Mouse (Mus musculus): Measurements from ENCODE around the gene Abhd12. TPM values are rescaled to one million over a fixed set of nuclear protein-coding genes. Genes with fewer than 3 reads are reported as not detected.

The Abhd12 gene
- polyA plus RNA-seq, 1 experiment from 2014 or later: 63.5 TPM

GRCm38 (mm10) chr2:150818742-150819141 is 85.8 kb downstream of the Abhd12 start:
- Histone ChIP-seq H3K27me3 (no peaks in the 10 kb centered on the region), H3K4me1 (no peaks in the 10 kb centered on the region), H3K4me3 (replicated peaks) (no peak overlapping the region), H3K4me2 (no peak overlapping the region), H3K36me3 (peaks cover 92% of the 10 kb centered on the region), H3K9ac (no peak overlapping the region), H3K27ac (no peak overlapping the region), H3K9me3 (replicated peaks) (no peaks in the 10 kb centered on the region)
- ATAC-seq (replicated peaks; ENCODE audit: low FRiP score): no peak
- WGBS: 79% methylated on average over 8 of the region's 8 CpGs

- no peak overlapping the region for H3K27ac ChIP-seq
- no peak overlapping the region for H3K4me3 ChIP-seq (replicated peaks)
- no peaks in the 10 kb centered on the region for H3K27me3 ChIP-seq
- peaks cover 95% of the 10 kb centered on the region for H3K36me3 ChIP-seq
- no peaks in the 10 kb centered on the region for H3K9me3 ChIP-seq (replicated peaks)
- no peaks in the 10 kb centered on the region for H3K4me1 ChIP-seq
- no peak for ATAC-seq (replicated peaks; ENCODE audit: low FRiP score)
- no peak overlapping the region for H3K4me2 ChIP-seq
- no peak overlapping the region for H3K9ac ChIP-seq
- whole genome bisulfite sequencing: 94% methylated on average over 18 of the region's 18 CpGs
These were observed 87.7 kb downstream of the Abhd12 start for GRCm38 (mm10) chr2:150816676-150817402.

GRCm38 (mm10) chr2:150812816-150813215 is 91.7 kb downstream of the Abhd12 start:
- WGBS: 91% methylated on average over 6 of the region's 6 CpGs
- Histone ChIP-seq H3K4me1 (no peaks in the 10 kb centered on the region), H3K9ac (no peak overlapping the region), H3K4me3 (replicated peaks) (no peak overlapping the region), H3K9me3 (replicated peaks) (no peaks in the 10 kb centered on the region), H3K36me3 (peaks cover 99% of the 10 kb centered on the region), H3K27me3 (no peaks in the 10 kb centered on the region), H3K4me2 (no peak overlapping the region), H3K27ac (no peak overlapping the region)
- ATAC-seq (replicated peaks; ENCODE audit: low FRiP score): no peak

- Histone ChIP-seq H3K36me3 (peaks cover 97% of the 10 kb centered on the region), H3K4me1 (no peaks in the 10 kb centered on the region), H3K27ac (no peak overlapping the region), H3K9me3 (replicated peaks) (no peaks in the 10 kb centered on the region), H3K9ac (no peak overlapping the region), H3K4me2 (no peak overlapping the region), H3K27me3 (no peaks in the 10 kb centered on the region), H3K4me3 (replicated peaks) (no peak overlapping the region)
- WGBS: 81% methylated on average over 5 of the region's 5 CpGs
- ATAC-seq (replicated peaks; ENCODE audit: low FRiP score): no peak
These were observed 93.9 kb downstream of the Abhd12 start for GRCm38 (mm10) chr2:150810603-150811002.

GRCm38 (mm10) chr2:150808812-150809211 is 95.7 kb downstream of the Abhd12 start:
- no peak overlapping the region for H3K4me3 ChIP-seq (replicated peaks)
- peaks cover 97% of the 10 kb centered on the region for H3K36me3 ChIP-seq
- no peaks in the 10 kb centered on the region for H3K4me1 ChIP-seq
- no peaks in the 10 kb centered on the region for H3K9me3 ChIP-seq (replicated peaks)
- H3K27me3 ChIP-seq: no peaks in the 10 kb centered on the region
- no peak overlapping the region for H3K9ac ChIP-seq
- ATAC-seq (replicated peaks; ENCODE audit: low FRiP score): no peak
- H3K27ac ChIP-seq: no peak overlapping the region
- H3K4me2 ChIP-seq: no peak overlapping the region
- WGBS: 94% methylated on average over 6 of the region's 6 CpGs

GRCm38 (mm10) chr2:150808381-150808780 is 96.2 kb downstream of the Abhd12 start:
- Histone ChIP-seq H3K4me3 (replicated peaks) (no peak overlapping the region), H3K9ac (no peak overlapping the region), H3K27ac (no peak overlapping the region), H3K4me2 (no peak overlapping the region), H3K9me3 (replicated peaks) (no peaks in the 10 kb centered on the region), H3K36me3 (peaks cover 97% of the 10 kb centered on the region), H3K4me1 (no peaks in the 10 kb centered on the region), H3K27me3 (no peaks in the 10 kb centered on the region)
- ATAC-seq (replicated peaks; ENCODE audit: low FRiP score): no peak
- WGBS: 83% methylated on average over 6 of the region's 6 CpGs

- H3K9me3 ChIP-seq (replicated peaks): no peaks in the 10 kb centered on the region
- 95% methylated on average over 1 of the region's 1 CpGs for WGBS
- no peak for ATAC-seq (replicated peaks; ENCODE audit: low FRiP score)
- H3K27ac ChIP-seq: no peak overlapping the region
- no peak overlapping the region for H3K4me3 ChIP-seq (replicated peaks)
- H3K9ac ChIP-seq: no peak overlapping the region
- H3K36me3 ChIP-seq: peaks cover 87% of the 10 kb centered on the region
- no peaks in the 10 kb centered on the region for H3K4me1 ChIP-seq
- H3K27me3 ChIP-seq: no peaks in the 10 kb centered on the region
- H3K4me2 ChIP-seq: no peak overlapping the region
These were observed 101.5 kb downstream of the Abhd12 start for GRCm38 (mm10) chr2:150803035-150803434.

GRCm38 (mm10) chr2:150800616-150801015 is 103.9 kb downstream of the Abhd12 start:
- Histone ChIP-seq H3K4me1 (no peaks in the 10 kb centered on the region), H3K9ac (no peak overlapping the region), H3K27ac (no peak overlapping the region), H3K27me3 (no peaks in the 10 kb centered on the region), H3K4me3 (replicated peaks) (no peak overlapping the region), H3K36me3 (peaks cover 79% of the 10 kb centered on the region), H3K9me3 (replicated peaks) (no peaks in the 10 kb centered on the region), H3K4me2 (no peak overlapping the region)
- 88% methylated on average over 5 of the region's 5 CpGs for WGBS
- no peak for ATAC-seq (replicated peaks; ENCODE audit: low FRiP score)

GRCm38 (mm10) chr2:150798084-150798483 is 106.5 kb downstream of the Abhd12 start:
- no peaks in the 10 kb centered on the region for H3K4me1 ChIP-seq
- no peaks in the 10 kb centered on the region for H3K9me3 ChIP-seq (replicated peaks)
- no peak overlapping the region for H3K4me2 ChIP-seq
- no peak for ATAC-seq (replicated peaks; ENCODE audit: low FRiP score)
- H3K4me3 ChIP-seq (replicated peaks): no peak overlapping the region
- H3K36me3 ChIP-seq: peaks cover 72% of the 10 kb centered on the region
- H3K27ac ChIP-seq: no peak overlapping the region
- no peaks in the 10 kb centered on the region for H3K27me3 ChIP-seq
- 74% methylated on average over 7 of the region's 7 CpGs for WGBS
- no peak overlapping the region for H3K9ac ChIP-seq

GRCm38 (mm10) chr2:150793320-150793719 is 111.2 kb downstream of the Abhd12 start:
- H3K27ac ChIP-seq: no peak overlapping the region
- peaks cover 55% of the 10 kb centered on the region for H3K36me3 ChIP-seq
- no peak for ATAC-seq (replicated peaks; ENCODE audit: low FRiP score)
- H3K27me3 ChIP-seq: no peaks in the 10 kb centered on the region
- H3K4me3 ChIP-seq (replicated peaks): no peak overlapping the region
- WGBS: 58% methylated on average over 4 of the region's 4 CpGs
- H3K9ac ChIP-seq: no peak overlapping the region
- H3K4me2 ChIP-seq: no peak overlapping the region
- no peaks in the 10 kb centered on the region for H3K9me3 ChIP-seq (replicated peaks)
- peaks cover 11% of the 10 kb centered on the region for H3K4me1 ChIP-seq

GRCm38 (mm10) chr2:150788768-150789550 is 115.6 kb downstream of the Abhd12 start:
- 54% methylated on average over 4 of the region's 4 CpGs for WGBS
- Histone ChIP-seq H3K36me3 (peaks cover 26% of the 10 kb centered on the region), H3K4me3 (replicated peaks) (peak overlapping the region; percentile 12; the same call in 1 of the 2 replicates), H3K9me3 (replicated peaks) (no peaks in the 10 kb centered on the region), H3K4me1 (peaks cover 38% of the 10 kb centered on the region), H3K4me2 (peak overlapping the region; percentile 35; the same call in 1 of the 2 replicates), H3K9ac (no peak overlapping the region), H3K27me3 (no peaks in the 10 kb centered on the region), H3K27ac (no peak overlapping the region)
- ATAC-seq (replicated peaks; ENCODE audit: low FRiP score): no peak

GRCm38 (mm10) chr2:150787234-150787771 is 117.2 kb downstream of the Abhd12 start:
- H3K36me3 ChIP-seq: peaks cover 14% of the 10 kb centered on the region
- WGBS: under 1% methylated on average over 23 of the region's 23 CpGs
- H3K4me2 ChIP-seq: peak overlapping the region; percentile 87
- peak; percentile 41 for ATAC-seq (replicated peaks; ENCODE audit: low FRiP score)
- peak overlapping the region; percentile 65 for H3K9ac ChIP-seq
- H3K4me1 ChIP-seq: peaks cover 44% of the 10 kb centered on the region
- H3K9me3 ChIP-seq (replicated peaks): no peaks in the 10 kb centered on the region
- peak overlapping the region; percentile 90 for H3K27ac ChIP-seq
- peak overlapping the region; percentile 85 for H3K4me3 ChIP-seq (replicated peaks)
- no peaks in the 10 kb centered on the region for H3K27me3 ChIP-seq
